Comparison of ENCODE assay signal across 17 mouse cellular contexts in genomic region chr4:151158250-151158649, GRCm38 (mm10).
A peak's percentile ranks its signal among the peaks of the same experiment; 100 is the strongest.
DNase-seq lines count a peak whose midpoint lies in the region; ATAC-seq and TF ChIP-seq lines count a peak whose summit lies in the region.
"Had no signal": no experiment of that assay in that cellular context is flagged by ENCODE, and none has a peak within 500 bp of the region (broad histone marks: within the 10 kb centered on the region; RNA-seq: fewer than 3 reads in every experiment).

No protein-coding gene starts in this region.

- no peak overlapping the region for H3K4me2 ChIP-seq in intestine, postnatal 0 days (replicated peaks; ENCODE audit: low read depth)
- no peak overlapping the region for H3K4me2 ChIP-seq in intestine, embryonic 16.5 days (ENCODE audit: low read depth, low read length)
- H3K4me2 ChIP-seq in lung, embryonic 14.5 days = no peak overlapping the region
- H3K4me2 ChIP-seq: heart, embryonic 13.5 days; lung, embryonic 15.5 days had no signal

- no peak overlapping the region for H3K4me3 ChIP-seq in intestine, postnatal 0 days (ENCODE audit: low read depth, low read length)
- H3K4me3 ChIP-seq in intestine, embryonic 16.5 days (ENCODE audit: low read length) = no peak overlapping the region
- H3K4me3 ChIP-seq in lung, embryonic 14.5 days (ENCODE audit: low read depth, low read length) = no peak overlapping the region
- H3K4me3 ChIP-seq: heart, embryonic 13.5 days; lung, embryonic 15.5 days had no signal

- no peaks in the 10 kb centered on the region for H3K9me3 ChIP-seq in intestine, postnatal 0 days (ENCODE audit: control insufficient read depth)
- H3K9me3 ChIP-seq in intestine, embryonic 16.5 days (ENCODE audit: control insufficient read depth, low read length) = no peaks in the 10 kb centered on the region
- H3K9me3 ChIP-seq in lung, embryonic 14.5 days (ENCODE audit: low read depth, low read length) = no peaks in the 10 kb centered on the region
- H3K9me3 ChIP-seq: heart, embryonic 13.5 days; lung, embryonic 15.5 days had no signal

- no peak for ATAC-seq in intestine, postnatal 0 days
- ATAC-seq in intestine, embryonic 16.5 days = no peak
- ATAC-seq in lung, embryonic 14.5 days (ENCODE audit: insufficient read depth) = no peak

- TF ChIP-seq CTCF in intestine, postnatal 0 days (IDR thresholded peaks at IDR 0.05; ENCODE audit: low read depth) = peak; percentile 38
- TF ChIP-seq CTCF in lung, embryonic 14.5 days (IDR thresholded peaks at IDR 0.05; ENCODE audit: low read depth) = peak; percentile 37

- 57% methylated on average over 3 of the region's 3 CpGs for WGBS in intestine, postnatal 0 days
- 48% methylated on average over 3 of the region's 3 CpGs for WGBS in intestine, embryonic 16.5 days
- WGBS in lung, embryonic 14.5 days = 50% methylated on average over 3 of the region's 3 CpGs

- H3K27me3 ChIP-seq in intestine, postnatal 0 days (replicated peaks; ENCODE audit: control insufficient read depth, insufficient read depth, low read length) = no peaks in the 10 kb centered on the region
- no peaks in the 10 kb centered on the region for H3K27me3 ChIP-seq in intestine, embryonic 16.5 days (replicated peaks; ENCODE audit: control insufficient read depth, insufficient read depth, low read length)
- H3K27me3 ChIP-seq in lung, embryonic 14.5 days (ENCODE audit: insufficient read depth, low read length) = no peaks in the 10 kb centered on the region
- H3K27me3 ChIP-seq in splenic B cell, adult 2 months (ENCODE audit: control insufficient read depth, insufficient read depth, low read length, poor library complexity, severe bottlenecking) = no peaks in the 10 kb centered on the region
- H3K27me3 ChIP-seq: CH12.LX had no signal

- H3K27ac ChIP-seq in intestine, postnatal 0 days (ENCODE audit: low read depth, low read length) = no peak overlapping the region
- H3K27ac ChIP-seq in intestine, embryonic 16.5 days (ENCODE audit: low read length) = no peak overlapping the region
- no peak overlapping the region for H3K27ac ChIP-seq in lung, embryonic 14.5 days (ENCODE audit: low read depth)
- H3K27ac ChIP-seq: heart, embryonic 13.5 days; lung, embryonic 15.5 days had no signal

- H3K4me1 ChIP-seq in intestine, postnatal 0 days (replicated peaks; ENCODE audit: control insufficient read depth, insufficient read depth, low read length) = no peaks in the 10 kb centered on the region
- no peaks in the 10 kb centered on the region for H3K4me1 ChIP-seq in intestine, embryonic 16.5 days (ENCODE audit: control insufficient read depth, insufficient read depth, low read length)
- no peaks in the 10 kb centered on the region for H3K4me1 ChIP-seq in lung, embryonic 14.5 days (ENCODE audit: insufficient read depth)
- H3K4me1 ChIP-seq: heart, embryonic 13.5 days; lung, embryonic 15.5 days had no signal

- DNase-seq in lung, embryonic 14.5 days = no peak
- no peak for DNase-seq in lung, postnatal 4 days
- DNase-seq in ZHBTc4 (ENCODE audit: low read depth, low spot score) = peak; percentile 50
- DNase-seq in splenic B cell, adult 2 months (ENCODE audit: low read depth, low spot score) = peak; percentile 7
- no peak for DNase-seq in frontal cortex, adult 2 months (ENCODE audit: extremely low spot score in 1 of 2, low spot score in 1 of 2)
- DNase-seq: adrenal gland, postnatal 36 days; cerebellum, postnatal 36 days; kidney, adult 8-10 months; kidney, postnatal 4 days; layer of hippocampus, postnatal 36 days; right cerebral cortex, adult 18-20 months; spleen, adult 18-20 months had no signal

- no peak overlapping the region for H3K9ac ChIP-seq in intestine, postnatal 0 days (ENCODE audit: low read depth, low read length)
- H3K9ac ChIP-seq in intestine, embryonic 16.5 days (ENCODE audit: low read depth, low read length) = no peak overlapping the region
- H3K9ac ChIP-seq in lung, embryonic 14.5 days = no peak overlapping the region
- H3K9ac ChIP-seq: heart, embryonic 13.5 days; lung, embryonic 15.5 days had no signal

- H3K36me3 ChIP-seq in intestine, postnatal 0 days (ENCODE audit: control insufficient read depth, insufficient read depth) = no peaks in the 10 kb centered on the region
- H3K36me3 ChIP-seq in intestine, embryonic 16.5 days (ENCODE audit: control insufficient read depth, insufficient read depth, low read length) = no peaks in the 10 kb centered on the region
- no peaks in the 10 kb centered on the region for H3K36me3 ChIP-seq in lung, embryonic 14.5 days (ENCODE audit: insufficient read depth)
- no peaks in the 10 kb centered on the region for H3K36me3 ChIP-seq in splenic B cell, adult 2 months (ENCODE audit: control insufficient read depth, insufficient read depth, low read length, poor library complexity, severe bottlenecking)
- H3K36me3 ChIP-seq: heart, embryonic 13.5 days; lung, embryonic 15.5 days had no signal

Comparison
In these comparisons a context has a peak if more than half of its experiments do, and no peak if none do; other contexts are left out.
1. DNase-seq: peak in ZHBTc4 (single experiment) and splenic B cell, adult 2 months (single experiment); none in lung, embryonic 14.5 days (single experiment), lung, postnatal 4 days (0 of 2) and frontal cortex, adult 2 months (0 of 2).